Mouse (Mus musculus) cerebral cortex, adult 2 months (tissue): ENCODE results near the gene Prkn.

ENCODE experiments used
- WGBS: fragments of 180-500 bp; shearing (Covaris S2); methylation state at CpG from one replicate; pipeline ENCODE4 v1.1.7; 2018; 5-methylcytosine and 5-hydroxymethylcytosine counted together

Gene Prkn

GRCm38 (mm10) chr17:11656878-11657277 lies 816.7 kb downstream of the Prkn start:
- WGBS, result 82% methylated on average over 3 of the region's 3 CpGs

DNA sequence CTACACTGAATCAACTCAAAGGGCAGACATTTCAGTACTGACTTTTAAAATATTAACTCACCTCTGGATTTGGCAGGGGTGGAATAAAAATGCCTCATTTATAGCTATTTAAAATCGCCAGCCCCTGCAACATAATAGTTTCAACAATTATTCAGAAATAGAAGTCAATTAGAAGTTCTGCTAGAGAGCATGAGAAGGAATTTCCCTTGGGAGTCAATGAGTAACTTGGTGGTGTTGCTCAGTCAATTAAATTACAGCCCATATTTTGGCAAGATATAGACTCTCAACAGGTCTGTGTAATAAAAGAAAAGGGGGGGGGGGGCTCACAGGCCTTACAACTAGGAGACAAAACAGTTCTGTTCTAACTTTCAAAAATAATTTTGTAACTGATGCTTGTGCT lies 821.7 kb downstream of the Prkn start:
- 83% methylated on average over 1 of the region's 1 CpGs for WGBS

- 92% methylated on average over 7 of the region's 7 CpGs for WGBS
Measured at GRCm38 (mm10) chr17:11663437-11663836, 823.3 kb downstream of the Prkn start.

- 17% methylated on average over 20 of the region's 20 CpGs for WGBS
Measured at GRCm38 (mm10) chr17:11664610-11665345, 824.6 kb downstream of the Prkn start.

GRCm38 (mm10) chr17:11679716-11680115 lies 839.5 kb downstream of the Prkn start:
- 57% methylated on average over 6 of the region's 6 CpGs for WGBS

- 84% methylated on average over 9 of the region's 9 CpGs for WGBS
Measured at GRCm38 (mm10) chr17:11680456-11680855, 840.3 kb downstream of the Prkn start.

GRCm38 (mm10) chr17:11681825-11682372 lies 841.7 kb downstream of the Prkn start:
- 14% methylated on average over 11 of the region's 11 CpGs for WGBS

DNA sequence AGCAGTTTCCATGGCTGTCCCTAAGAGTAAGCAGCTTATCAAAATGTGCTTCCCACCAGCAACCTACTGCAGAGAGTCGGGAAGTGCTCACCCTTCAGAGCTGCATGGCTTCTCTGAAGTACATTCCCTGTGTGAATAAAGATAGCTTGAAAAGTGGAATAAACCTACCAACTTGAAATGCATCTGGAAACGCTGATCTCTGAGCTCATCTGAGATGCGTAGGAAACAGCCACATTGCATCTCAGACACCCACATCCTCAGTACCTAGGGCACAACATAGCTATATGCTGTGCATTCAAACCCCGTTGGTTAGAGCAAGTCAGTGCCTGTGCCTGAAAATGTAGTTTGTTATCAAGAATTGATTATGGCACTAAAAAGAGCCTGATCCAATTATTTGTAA lies 864.8 kb downstream of the Prkn start:
- 37% methylated on average over 4 of the region's 4 CpGs for WGBS

DNA sequence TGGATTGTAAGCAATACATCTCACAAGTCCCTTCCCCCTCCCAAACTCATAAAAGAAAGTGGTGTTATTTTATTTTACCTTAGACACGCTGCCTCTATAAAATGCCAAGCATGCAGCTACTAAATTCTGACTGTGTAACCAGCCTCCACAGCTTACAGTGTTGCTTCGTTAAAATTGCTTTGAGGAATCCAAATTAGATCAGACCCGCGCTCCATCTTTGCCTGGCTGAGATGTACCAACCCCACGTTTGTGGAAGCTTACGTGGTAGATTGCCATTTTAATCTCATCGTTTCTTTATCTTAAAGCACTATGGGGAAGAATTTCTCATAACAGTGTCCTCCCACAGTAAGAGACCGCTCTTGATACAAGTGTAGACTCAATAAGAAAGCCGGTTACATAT lies 865.6 kb downstream of the Prkn start:
- 48% methylated on average over 9 of the region's 9 CpGs for WGBS

DNA sequence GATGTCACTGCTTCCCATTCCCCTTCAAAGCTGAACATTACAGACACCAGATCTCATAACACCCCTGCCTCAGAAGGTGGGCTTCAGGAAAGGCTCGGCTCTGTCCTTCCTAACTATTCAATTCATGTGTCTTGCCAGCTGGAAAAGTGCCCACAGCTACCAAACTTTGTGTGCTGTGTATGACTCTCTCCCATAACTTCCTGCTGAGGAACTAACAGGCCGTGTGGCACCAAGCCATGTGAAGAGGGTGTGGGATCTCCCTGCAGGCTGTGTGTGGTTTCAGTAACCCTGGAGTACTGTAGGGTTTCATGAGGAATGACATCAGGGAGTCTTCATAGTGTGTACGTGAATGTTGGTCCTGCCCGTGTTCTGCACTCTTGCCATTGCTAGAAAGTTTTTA lies 871.9 kb downstream of the Prkn start:
- 74% methylated on average over 4 of the region's 4 CpGs for WGBS

DNA sequence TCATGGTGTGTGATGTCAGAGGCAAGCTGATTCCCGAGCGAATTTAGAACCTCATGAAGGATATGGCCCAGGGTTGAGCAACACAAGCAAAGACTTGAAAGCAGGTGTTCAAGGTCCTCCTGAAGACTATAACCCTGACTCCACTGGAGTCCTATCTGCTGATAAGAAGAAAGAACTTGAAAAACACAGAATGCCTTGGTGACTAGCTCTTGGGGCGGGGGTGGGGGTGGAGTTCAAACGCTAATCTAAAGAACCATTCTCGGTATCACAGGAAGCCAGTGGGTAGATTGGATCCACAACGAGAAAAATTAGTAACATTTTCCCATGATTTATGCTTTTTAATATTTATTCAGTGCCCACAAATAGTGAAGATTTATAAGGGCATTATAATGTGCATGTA lies 879.6 kb downstream of the Prkn start:
- 87% methylated on average over 6 of the region's 6 CpGs for WGBS

- WGBS, result 78% methylated on average over 5 of the region's 5 CpGs
Measured at GRCm38 (mm10) chr17:11721906-11722305, 881.7 kb downstream of the Prkn start.

DNA sequence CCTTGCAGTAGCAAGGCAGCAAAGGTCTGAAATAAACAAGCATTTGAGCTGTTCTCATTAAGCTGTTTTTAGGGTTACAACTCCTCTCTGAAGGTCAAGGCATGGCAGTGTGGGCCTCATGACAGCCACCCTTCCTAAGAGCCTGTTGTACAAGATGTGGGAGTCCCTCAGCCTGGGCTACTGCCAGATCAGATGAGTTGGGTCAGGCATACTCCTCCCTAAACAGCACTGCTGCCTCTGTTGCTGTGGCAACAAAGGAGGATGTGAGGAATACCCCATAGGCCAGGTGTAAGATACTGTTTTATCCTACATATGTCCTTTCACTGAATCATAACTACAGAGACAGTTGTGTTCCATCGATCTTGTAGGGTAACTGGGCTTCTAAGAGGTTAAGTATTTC lies 882.3 kb downstream of the Prkn start:
- 65% methylated on average over 1 of the region's 1 CpGs for WGBS

GRCm38 (mm10) chr17:11724135-11724534 lies 884.0 kb downstream of the Prkn start:
- WGBS, result 85% methylated on average over 3 of the region's 3 CpGs

- 66% methylated on average over 1 of the region's 1 CpGs for WGBS
Measured at GRCm38 (mm10) chr17:11727101-11727500, 886.9 kb downstream of the Prkn start.

GRCm38 (mm10) chr17:11728294-11728693 lies 888.1 kb downstream of the Prkn start:
- WGBS, result 67% methylated on average over 2 of the region's 2 CpGs

GRCm38 (mm10) chr17:11730656-11731594 lies 890.7 kb downstream of the Prkn start:
- WGBS, result 76% methylated on average over 12 of the region's 12 CpGs

- WGBS, result 82% methylated on average over 12 of the region's 12 CpGs
Measured at GRCm38 (mm10) chr17:11735158-11735877, 895.1 kb downstream of the Prkn start.

GRCm38 (mm10) chr17:11736531-11736930 lies 896.3 kb downstream of the Prkn start:
- 76% methylated on average over 3 of the region's 3 CpGs for WGBS

DNA sequence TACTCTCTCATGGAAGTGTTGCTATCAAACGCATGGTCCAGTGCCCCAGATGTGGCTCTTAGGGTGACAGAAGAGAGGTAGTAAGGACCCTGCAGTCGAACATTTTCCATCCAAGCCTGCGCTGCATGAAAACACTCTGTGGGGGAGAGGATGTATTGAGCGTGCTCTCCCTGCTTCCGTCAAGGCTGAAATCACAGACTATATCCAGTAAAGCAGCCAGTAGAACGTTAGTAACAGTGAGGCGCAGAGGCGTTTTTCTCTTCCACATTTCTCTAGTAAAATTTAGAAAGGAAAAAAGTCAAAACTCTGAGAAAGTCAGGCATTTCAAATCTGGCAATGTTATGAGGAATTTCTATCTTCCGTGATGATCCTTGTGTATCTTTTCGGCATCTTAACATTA lies 897.7 kb downstream of the Prkn start:
- WGBS, result 64% methylated on average over 10 of the region's 10 CpGs

DNA sequence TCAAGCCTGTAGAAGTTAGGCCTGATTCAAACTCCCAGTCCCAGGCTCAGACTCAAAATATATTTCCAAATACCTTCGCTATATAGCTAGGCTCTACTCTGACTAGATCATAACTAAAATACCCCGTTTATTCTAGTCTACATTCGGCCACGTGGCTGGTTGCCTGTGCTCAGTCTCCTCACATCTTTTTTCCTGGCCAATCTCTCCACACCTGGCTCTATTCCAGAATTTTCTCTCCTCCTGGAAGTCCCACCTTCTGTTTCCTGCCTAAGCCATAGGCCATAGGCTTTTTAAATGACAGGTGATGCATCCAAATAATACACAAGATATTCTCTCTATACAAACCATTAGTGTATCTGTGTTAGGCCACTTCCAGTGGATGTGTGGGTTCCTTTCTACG lies 901.0 kb downstream of the Prkn start:
- 73% methylated on average over 5 of the region's 5 CpGs for WGBS

GRCm38 (mm10) chr17:11751251-11751650 lies 911.1 kb downstream of the Prkn start:
- 89% methylated on average over 2 of the region's 2 CpGs for WGBS
